ENCODE assay signal across 13 mouse cellular contexts in genomic region chr7:15418046-15418445, GRCm38 (mm10). TPM values are rescaled to one million over a fixed set of nuclear protein-coding genes. Genes with fewer than 3 reads are reported as not detected.
"Had no signal": no experiment of that assay in that cellular context is flagged by ENCODE, and none has a peak within 500 bp of the region (broad histone marks: within the 10 kb centered on the region; RNA-seq: fewer than 3 reads in every experiment).

No protein-coding gene starts in this region.

RNA-seq across cellular contexts. Expression of gene Obox1, which starts 29.3 kb away (rescaled TPM):
- polyA plus RNA-seq: neural tube, embryonic 13.5 days; neural tube, embryonic 14.5 days; neural tube, embryonic 15.5 days; small intestine, adult 2 months; spleen, adult 2 months; stomach, embryonic 14.5 days; stomach, embryonic 15.5 days; stomach, embryonic 16.5 days; stomach, postnatal 0 days; testis, adult 2 months; thymus, adult 2 months; thymus, postnatal 0 days; urinary bladder, adult 2 months had no signal

RNA-seq across cellular contexts. Expression of gene Obox2, which starts 29.5 kb away (rescaled TPM):
- polyA plus RNA-seq: neural tube, embryonic 13.5 days; neural tube, embryonic 14.5 days; neural tube, embryonic 15.5 days; small intestine, adult 2 months; spleen, adult 2 months; stomach, embryonic 14.5 days; stomach, embryonic 15.5 days; stomach, embryonic 16.5 days; stomach, postnatal 0 days; testis, adult 2 months; thymus, adult 2 months; thymus, postnatal 0 days; urinary bladder, adult 2 months had no signal
